Mouse (Mus musculus) liver, embryonic 14.5 days (tissue): ENCODE measurements at regions not wholly inside any gene's neighbourhood (a gene's known extent, or its start where the extent isn't known, plus 50 kb on each side); places are given as distances from the start of the nearest gene placed in this dataset.

Source experiments
- ATAC-seq: fragments of 200-750 bp; cut with Nextera tagmentation; 2 replicates; pipeline ENCODE4 v1.8.0; 2017; ENCODE audit warnings: moderate number of reproducible peaks, mild to moderate bottlenecking, moderate library complexity; ENCODE audit not compliant: insufficient read depth
- DNase-seq, 3 experiments: peaks; one replicate each; pipeline ENCODE4 v3.0.0-alpha.2; 2012 to 2013; ENCODE audit warnings: low read depth in 3 of 3, low spot score in 3 of 3
- H3K27ac ChIP-seq: fragments of 300-500 bp; sonication (generic); 2 replicates; pipeline ENCODE4 v1.5.1; 2014; ENCODE audit warnings: moderate library complexity, mild to moderate bottlenecking, control low read depth, inconsistent platforms
- H3K27me3 ChIP-seq: fragments of 300-500 bp; sonication (generic); 2 replicates; pipeline ENCODE4 v1.6.1; 2014; ENCODE audit warnings: mild to moderate bottlenecking, low read length, moderate library complexity; ENCODE audit not compliant: control insufficient read depth, insufficient read depth
- H3K36me3 ChIP-seq: fragments of 300-500 bp; sonication (generic); replicated peaks from 2 replicates; pipeline ENCODE4 v1.6.1; 2014; ENCODE audit warnings: low read depth; ENCODE audit not compliant: control insufficient read depth, insufficient read depth
- H3K4me1 ChIP-seq, 2 experiments: fragments of 200-500 bp in 1 of 2; fragments of 300-500 bp in 1 of 2; sonication (generic) in 1 of 2; replicated peaks; 2 replicates each; pipeline ENCODE4 v1.6.1; 2012 to 2014; ENCODE audit warnings: antibody characterized with exemption in 1 of 2, inconsistent platforms in 1 of 2, low read length in 1 of 2; ENCODE audit not compliant: control insufficient read depth in 2 of 2, insufficient read depth in 2 of 2
- H3K4me2 ChIP-seq: fragments of 300-500 bp; sonication (generic); 2 replicates; pipeline ENCODE4 v1.6.1; 2014; ENCODE audit warnings: low read depth, mild to moderate bottlenecking, control low read depth, moderate library complexity
- H3K4me3 ChIP-seq, 2 experiments: fragments of 200-500 bp in 1 of 2; fragments of 300-500 bp in 1 of 2; sonication (generic) in 1 of 2; 2 replicates each; pipeline ENCODE4 v1.5.1; 2012 to 2014; ENCODE audit warnings: low read depth in 2 of 2, low read length in 2 of 2, mild to moderate bottlenecking in 2 of 2, control low read depth in 1 of 2, inconsistent platforms in 1 of 2, moderate library complexity in 1 of 2; ENCODE audit not compliant: insufficient read depth in 1 of 2
- H3K9ac ChIP-seq: fragments of 300-500 bp; sonication (generic); replicated peaks from 2 replicates; pipeline ENCODE4 v1.6.1; 2014; ENCODE audit warnings: mild to moderate bottlenecking, control low read depth, moderate library complexity
- H3K9me3 ChIP-seq: fragments of 300-500 bp; sonication (generic); 2 replicates; pipeline ENCODE4 v1.6.1; 2016; ENCODE audit warnings: low read length, mixed read lengths; ENCODE audit not compliant: control insufficient read depth
- CTCF ChIP-seq: IDR thresholded peaks from 2 replicates; pipeline ENCODE4 v1.5.1; 2016; ENCODE audit warnings: antibody characterized with exemption, low read depth, control low read depth
- EP300 ChIP-seq: IDR thresholded peaks from 2 replicates; pipeline ENCODE4 v1.6.1; 2016; ENCODE audit warnings: antibody characterized with exemption, low read depth
- WGBS: fragments of 180-500 bp; shearing (Covaris S2); extraction: QIAGEN DNeasy Blood & Tissue Kit; methylation state at CpG from one replicate; pipeline ENCODE4 v1.1.7; 2014; ENCODE audit not compliant: insufficient replicate concordance; 5-methylcytosine and 5-hydroxymethylcytosine counted together

DNA sequence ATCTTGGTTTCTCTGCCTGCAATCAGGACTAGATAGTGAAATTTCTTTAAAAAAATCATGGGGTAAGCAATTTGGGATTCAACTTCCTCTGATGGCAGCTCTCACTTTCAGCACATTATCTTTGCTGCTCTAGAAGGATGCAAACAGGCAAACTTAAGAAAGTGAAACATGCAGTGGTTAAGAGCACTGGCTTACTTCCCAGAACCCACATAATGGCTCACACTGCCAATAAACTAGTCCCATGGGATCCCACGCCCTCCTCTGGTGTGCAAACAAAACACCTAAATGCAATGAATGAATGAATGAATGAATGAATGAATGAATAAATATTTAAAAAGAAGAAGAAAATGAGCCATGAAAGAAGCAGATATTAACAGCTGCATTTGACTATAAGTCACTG, 356.1 kb upstream of the Kif2a start:
- H3K9ac ChIP-seq: no peak overlapping the region
- ATAC-seq: no peak
- no peaks in the 10 kb centered on the region for H3K4me1 ChIP-seq
- H3K4me3 ChIP-seq: no peak overlapping the region
- H3K9me3 ChIP-seq: no peaks in the 10 kb centered on the region
- no peak for DNase-seq
- H3K27ac ChIP-seq: no peak overlapping the region
- no peaks in the 10 kb centered on the region for H3K36me3 ChIP-seq
- H3K4me2 ChIP-seq: no peak overlapping the region
- 45% methylated on average over 1 of the region's 1 CpGs for WGBS
- no peaks in the 10 kb centered on the region for H3K27me3 ChIP-seq
- TF ChIP-seq CTCF: no peak
- TF ChIP-seq EP300: no peak

DNA sequence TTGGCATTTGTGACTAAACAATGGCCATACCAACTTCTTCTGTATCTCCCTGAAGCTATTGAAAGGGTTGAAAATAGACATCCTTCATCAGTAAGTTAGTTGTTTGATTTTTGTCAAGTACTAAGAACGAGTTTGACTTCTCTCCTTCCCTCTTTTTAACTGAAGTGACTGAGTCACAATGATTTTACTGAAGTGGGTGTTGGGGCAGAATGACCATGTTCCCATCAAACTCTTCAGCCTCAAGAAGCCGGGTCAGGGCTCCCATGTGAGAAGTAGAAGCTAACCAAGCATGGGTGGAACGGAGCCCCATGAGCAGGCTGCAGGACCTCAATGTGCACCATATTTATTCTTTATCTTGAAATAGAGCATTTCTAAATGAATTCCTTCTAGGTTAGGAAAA, 350.7 kb upstream of the Kif2a start:
- 59% methylated on average over 3 of the region's 3 CpGs for WGBS
- Histone ChIP-seq H3K9me3 (no peaks in the 10 kb centered on the region), H3K4me1 (no peaks in the 10 kb centered on the region), H3K4me3 (no peak overlapping the region), H3K27me3 (no peaks in the 10 kb centered on the region), H3K4me2 (no peak overlapping the region), H3K9ac (no peak overlapping the region), H3K27ac (no peak overlapping the region), H3K36me3 (no peaks in the 10 kb centered on the region)
- DNase-seq (no peak), ATAC-seq (no peak)
- TF ChIP-seq EP300 (no peak), CTCF (no peak)

DNA sequence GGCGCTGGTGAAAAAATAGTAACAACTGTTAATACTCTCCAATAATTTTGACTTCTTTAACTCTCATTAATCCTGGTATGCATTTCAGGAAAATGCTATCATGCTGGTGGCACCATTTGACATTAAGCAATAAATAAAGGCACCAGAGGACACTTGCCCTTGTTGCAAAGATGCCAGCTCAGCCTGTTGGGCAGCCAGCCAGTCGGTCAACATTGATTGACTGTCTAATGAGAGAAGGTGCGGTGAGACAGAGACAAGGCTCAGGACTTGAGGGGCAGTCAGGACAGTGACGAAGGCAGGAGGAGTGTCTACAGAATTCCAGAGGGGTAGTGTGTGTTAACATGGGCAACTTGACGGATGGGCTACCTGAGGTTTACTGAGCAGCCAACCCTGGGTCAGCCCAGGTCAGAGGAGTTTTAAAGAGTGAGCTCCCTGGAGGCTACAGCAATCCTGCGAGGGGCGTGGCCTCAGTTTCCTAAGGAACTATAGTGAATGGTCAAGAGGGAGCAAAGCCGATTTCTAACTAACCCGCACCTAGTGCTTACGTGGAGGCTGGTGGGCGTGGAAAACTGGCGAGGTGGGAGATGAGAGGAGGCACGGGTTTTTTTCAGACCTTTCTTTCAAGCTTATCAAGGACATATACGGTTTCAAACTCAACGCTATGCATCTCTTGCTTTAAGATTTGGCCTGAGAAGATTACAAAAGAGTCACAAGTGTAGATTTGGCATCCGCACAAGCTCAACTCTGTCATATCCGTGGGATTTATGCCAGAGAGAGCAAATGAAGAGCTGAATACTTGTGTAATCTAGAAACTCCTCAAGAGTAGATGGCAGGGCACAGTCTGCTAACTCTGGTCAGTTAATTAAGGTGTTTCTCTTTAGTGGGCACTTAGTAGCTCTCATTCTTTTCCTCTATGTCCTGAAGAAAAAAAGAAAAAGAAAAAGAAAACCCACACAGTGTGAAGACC, 350.0 kb upstream of the Kif2a start:
- no peak for TF ChIP-seq EP300
- no peak for TF ChIP-seq CTCF
- Histone ChIP-seq H3K4me1 (no peaks in the 10 kb centered on the region), H3K4me3 (no peak overlapping the region), H3K9ac (no peak overlapping the region), H3K4me2 (no peak overlapping the region), H3K36me3 (no peaks in the 10 kb centered on the region), H3K27ac (no peak overlapping the region), H3K9me3 (no peaks in the 10 kb centered on the region), H3K27me3 (no peaks in the 10 kb centered on the region)
- WGBS: 43% methylated on average over 17 of the region's 17 CpGs
- ATAC-seq: no peak
- no peak for DNase-seq

DNA sequence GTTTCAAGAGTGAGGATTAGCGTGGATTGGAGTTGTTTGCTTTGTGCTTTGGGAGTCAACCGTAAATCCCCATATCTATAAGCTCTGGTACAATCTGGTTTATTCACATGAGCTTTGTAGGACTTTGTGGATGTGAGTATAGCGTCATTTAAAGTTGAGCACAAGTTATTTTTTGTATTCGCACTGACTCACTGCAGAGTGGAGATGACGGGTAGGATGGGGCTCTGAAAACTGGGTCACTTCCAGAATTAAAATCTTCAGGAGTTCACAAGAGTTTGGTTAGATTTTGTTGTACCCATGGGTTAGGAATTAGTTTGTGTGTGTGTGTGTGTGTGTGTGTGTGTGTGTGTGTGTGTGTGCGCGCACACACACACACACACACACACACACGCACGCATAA, 345.7 kb upstream of the Kif2a start:
- H3K27ac ChIP-seq: no peak overlapping the region
- H3K36me3 ChIP-seq: no peaks in the 10 kb centered on the region
- ATAC-seq: no peak
- no peak overlapping the region for H3K9ac ChIP-seq
- H3K4me2 ChIP-seq: no peak overlapping the region
- DNase-seq: no peak
- H3K9me3 ChIP-seq: no peaks in the 10 kb centered on the region
- H3K4me1 ChIP-seq: no peaks in the 10 kb centered on the region
- no peaks in the 10 kb centered on the region for H3K27me3 ChIP-seq
- 74% methylated on average over 9 of the region's 9 CpGs for WGBS
- H3K4me3 ChIP-seq: no peak overlapping the region
- TF ChIP-seq EP300 (no peak), CTCF (no peak)

DNA sequence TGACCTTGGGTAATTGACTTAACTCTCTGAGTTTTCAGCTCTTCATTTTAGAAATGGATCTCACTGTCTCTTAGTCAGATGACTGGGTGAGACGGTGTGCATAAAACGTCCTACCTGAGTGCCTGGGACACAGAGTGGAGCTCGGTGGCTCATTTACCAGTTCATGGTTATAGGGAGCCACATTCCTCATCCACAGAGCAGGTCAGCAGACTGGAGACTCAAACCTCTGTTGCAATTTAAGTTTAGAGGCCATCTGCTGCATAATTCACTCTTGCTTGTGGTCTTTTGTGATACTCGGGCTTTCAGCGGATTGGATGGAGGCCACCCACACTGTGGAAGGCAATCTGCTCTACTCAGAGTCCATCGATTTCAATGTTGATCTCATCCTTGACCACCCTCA, 343.8 kb upstream of the Kif2a start:
- TF ChIP-seq EP300: no peak
- TF ChIP-seq CTCF: no peak
- WGBS: 64% methylated on average over 6 of the region's 6 CpGs

More for the DNA sequence above, 343.8 kb upstream of the Kif2a start:
- no peaks in the 10 kb centered on the region for H3K9me3 ChIP-seq
- ATAC-seq (no peak), DNase-seq (no peak)
- H3K9ac ChIP-seq: no peak overlapping the region
- no peaks in the 10 kb centered on the region for H3K36me3 ChIP-seq
- no peaks in the 10 kb centered on the region for H3K4me1 ChIP-seq
- H3K4me3 ChIP-seq: no peak overlapping the region
- H3K4me2 ChIP-seq: no peak overlapping the region
- H3K27ac ChIP-seq: no peak overlapping the region
- no peaks in the 10 kb centered on the region for H3K27me3 ChIP-seq
